Mouse (Mus musculus) midbrain, embryonic 13.5 days (tissue): Measurements from ENCODE around the gene Asap3. TPM values are rescaled to one million over a fixed set of nuclear protein-coding genes. Genes with fewer than 3 reads are reported as not detected.

Source experiments
- ATAC-seq: fragments of 200-750 bp; cut with Nextera tagmentation; 2 replicates; pipeline ENCODE4 v1.8.0; 2017; ENCODE audit warnings: mild to moderate bottlenecking, moderate TSS enrichment, moderate library complexity
- H3K27ac ChIP-seq: fragments of 300-500 bp; sonication (generic); 2 replicates; pipeline ENCODE4 v1.5.1; 2015; ENCODE audit warnings: inconsistent platforms, mild to moderate bottlenecking, moderate library complexity
- H3K27me3 ChIP-seq: fragments of 300-500 bp; sonication (generic); 2 replicates; pipeline ENCODE4 v1.6.1; 2015; ENCODE audit warnings: mild to moderate bottlenecking, inconsistent platforms
- H3K36me3 ChIP-seq: fragments of 300-500 bp; sonication (generic); 2 replicates; pipeline ENCODE4 v1.6.1; 2015; ENCODE audit warnings: mild to moderate bottlenecking, inconsistent platforms
- H3K4me1 ChIP-seq: fragments of 300-500 bp; sonication (generic); replicated peaks from 2 replicates; pipeline ENCODE4 v1.6.1; 2015; ENCODE audit warnings: inconsistent platforms
- H3K4me2 ChIP-seq: fragments of 300-500 bp; sonication (generic); replicated peaks from 2 replicates; pipeline ENCODE4 v1.6.1; 2015; ENCODE audit warnings: moderate library complexity, mild to moderate bottlenecking, inconsistent platforms
- H3K4me3 ChIP-seq: fragments of 300-500 bp; sonication (generic); replicated peaks from 2 replicates; pipeline ENCODE4 v1.5.1; 2015; ENCODE audit warnings: mild to moderate bottlenecking, inconsistent platforms
- H3K9ac ChIP-seq: fragments of 300-500 bp; sonication (generic); replicated peaks from 2 replicates; pipeline ENCODE4 v1.6.1; 2015; ENCODE audit warnings: mild to moderate bottlenecking, inconsistent platforms
- H3K9me3 ChIP-seq: fragments of 300-500 bp; sonication (generic); 2 replicates; pipeline ENCODE4 v1.6.1; 2016; ENCODE audit warnings: mild to moderate bottlenecking, inconsistent platforms
- WGBS: fragments of 180-500 bp; shearing (Covaris S2); methylation state at CpG from one replicate; pipeline ENCODE4 v1.1.7; 2015; 5-methylcytosine and 5-hydroxymethylcytosine counted together
- polyA plus RNA-seq: library from polyadenylated mRNA; unstranded; fragments of >200 nt; fragmentation: Nextera tagmentation; extraction: Ambion mirVana; gene quantifications from 2 replicates; pipeline ENCODE4 v1.2.1, GENCODE M21; 2015

Gene Asap3
- polyA plus RNA-seq, 1 experiment from 2014 or later = 4.5 TPM

- peak overlapping the region; percentile 59 for H3K4me3 ChIP-seq
- H3K27me3 ChIP-seq = peaks cover 8% of the 10 kb centered on the region; the same call in 1 of the 2 replicates
- no peaks in the 10 kb centered on the region for H3K9me3 ChIP-seq
- H3K4me2 ChIP-seq = peak overlapping the region; percentile 98
- H3K36me3 ChIP-seq = no peaks in the 10 kb centered on the region
- 6% methylated on average over 6 of the region's 6 CpGs for WGBS
- ATAC-seq = no peak
- H3K27ac ChIP-seq = no peak overlapping the region
- peaks cover 13% of the 10 kb centered on the region for H3K4me1 ChIP-seq
- H3K9ac ChIP-seq = peak overlapping the region; percentile 84
Measured at GRCm38 (mm10) chr4:136206943-136207342, 778 bp downstream of the Asap3 start.

GRCm38 (mm10) chr4:136210931-136211330, 4.8 kb downstream of the Asap3 start:
- Histone ChIP-seq H3K4me2 (no peak overlapping the region), H3K9ac (no peak overlapping the region), H3K4me3 (no peak overlapping the region), H3K27ac (no peak overlapping the region), H3K4me1 (peaks cover 13% of the 10 kb centered on the region), H3K36me3 (no peaks in the 10 kb centered on the region), H3K9me3 (no peaks in the 10 kb centered on the region), H3K27me3 (peaks cover 8% of the 10 kb centered on the region; the same call in 1 of the 2 replicates)
- ATAC-seq = no peak
- 93% methylated on average over 9 of the region's 9 CpGs for WGBS

- WGBS = 83% methylated on average over 7 of the region's 7 CpGs
- no peak overlapping the region for H3K9ac ChIP-seq
- H3K27ac ChIP-seq = no peak overlapping the region
- H3K4me3 ChIP-seq = no peak overlapping the region
- no peak for ATAC-seq
- H3K9me3 ChIP-seq = no peaks in the 10 kb centered on the region
- H3K4me2 ChIP-seq = no peak overlapping the region
- H3K4me1 ChIP-seq = peaks cover 7% of the 10 kb centered on the region
- H3K36me3 ChIP-seq = no peaks in the 10 kb centered on the region
- peaks cover 3% of the 10 kb centered on the region; the same call in 1 of the 2 replicates for H3K27me3 ChIP-seq
Measured at GRCm38 (mm10) chr4:136213629-136214028, 7.5 kb downstream of the Asap3 start.

GRCm38 (mm10) chr4:136214828-136215227, 8.7 kb downstream of the Asap3 start:
- H3K4me3 ChIP-seq = no peak overlapping the region
- H3K36me3 ChIP-seq = no peaks in the 10 kb centered on the region
- H3K4me2 ChIP-seq = no peak overlapping the region
- 86% methylated on average over 8 of the region's 8 CpGs for WGBS
- no peak overlapping the region for H3K9ac ChIP-seq
- peaks cover 15% of the 10 kb centered on the region for H3K4me1 ChIP-seq
- no peak for ATAC-seq
- no peak overlapping the region for H3K27ac ChIP-seq
- peaks cover 7% of the 10 kb centered on the region for H3K27me3 ChIP-seq
- H3K9me3 ChIP-seq = no peaks in the 10 kb centered on the region

GRCm38 (mm10) chr4:136215576-136215975, 9.4 kb downstream of the Asap3 start:
- Histone ChIP-seq H3K9ac (no peak overlapping the region), H3K27me3 (peaks cover 13% of the 10 kb centered on the region), H3K4me2 (no peak overlapping the region), H3K4me1 (peaks cover 22% of the 10 kb centered on the region), H3K9me3 (no peaks in the 10 kb centered on the region), H3K27ac (no peak overlapping the region), H3K36me3 (no peaks in the 10 kb centered on the region), H3K4me3 (no peak overlapping the region)
- WGBS = 89% methylated on average over 8 of the region's 8 CpGs
- ATAC-seq = no peak

GRCm38 (mm10) chr4:136217063-136217462, 10.9 kb downstream of the Asap3 start:
- no peak overlapping the region for H3K4me3 ChIP-seq
- H3K27ac ChIP-seq = no peak overlapping the region
- H3K4me2 ChIP-seq = no peak overlapping the region
- H3K9ac ChIP-seq = no peak overlapping the region
- peaks cover 22% of the 10 kb centered on the region for H3K4me1 ChIP-seq
- no peaks in the 10 kb centered on the region for H3K9me3 ChIP-seq
- ATAC-seq = no peak
- WGBS = 75% methylated on average over 10 of the region's 10 CpGs
- no peaks in the 10 kb centered on the region for H3K36me3 ChIP-seq
- H3K27me3 ChIP-seq = peaks cover 17% of the 10 kb centered on the region

GRCm38 (mm10) chr4:136218595-136219214, 12.5 kb downstream of the Asap3 start:
- peaks cover 28% of the 10 kb centered on the region for H3K4me1 ChIP-seq
- no peak overlapping the region for H3K4me3 ChIP-seq
- peak overlapping the region; percentile 64 for H3K27ac ChIP-seq
- peak; percentile 57; the same call in 1 of the 2 replicates for ATAC-seq
- H3K9ac ChIP-seq = peak overlapping the region; percentile 46; the same call in 1 of the 2 replicates
- peak overlapping the region; percentile 31 for H3K4me2 ChIP-seq
- H3K9me3 ChIP-seq = no peaks in the 10 kb centered on the region
- H3K27me3 ChIP-seq = peaks cover 17% of the 10 kb centered on the region
- WGBS = 13% methylated on average over 18 of the region's 18 CpGs
- H3K36me3 ChIP-seq = no peaks in the 10 kb centered on the region

- H3K27ac ChIP-seq = no peak overlapping the region
- no peak for ATAC-seq
- H3K36me3 ChIP-seq = no peaks in the 10 kb centered on the region
- peaks cover 17% of the 10 kb centered on the region for H3K27me3 ChIP-seq
- H3K9me3 ChIP-seq = no peaks in the 10 kb centered on the region
- H3K4me1 ChIP-seq = peaks cover 40% of the 10 kb centered on the region
- no peak overlapping the region for H3K4me3 ChIP-seq
- no peak overlapping the region for H3K9ac ChIP-seq
- 7% methylated on average over 17 of the region's 17 CpGs for WGBS
- no peak overlapping the region for H3K4me2 ChIP-seq
Measured at GRCm38 (mm10) chr4:136220133-136220775, 14.1 kb downstream of the Asap3 start.

GRCm38 (mm10) chr4:136223549-136224239, 17.5 kb downstream of the Asap3 start:
- Histone ChIP-seq H3K4me2 (0 out of 2 replicates have a peak overlapping the region, but pooled peaks have one; percentile 9), H3K27ac (peak overlapping the region; percentile 84), H3K36me3 (no peaks in the 10 kb centered on the region), H3K27me3 (peaks cover 17% of the 10 kb centered on the region), H3K9ac (no peak overlapping the region), H3K4me3 (no peak overlapping the region), H3K9me3 (no peaks in the 10 kb centered on the region), H3K4me1 (peaks cover 33% of the 10 kb centered on the region)
- WGBS = 54% methylated on average over 13 of the region's 13 CpGs
- peak; percentile 83 for ATAC-seq

GRCm38 (mm10) chr4:136224240-136224559, 18.0 kb downstream of the Asap3 start:
- Histone ChIP-seq H3K36me3 (no peaks in the 10 kb centered on the region), H3K27ac (peak overlapping the region; percentile 84), H3K4me3 (no peak overlapping the region), H3K4me2 (0 out of 2 replicates have a peak overlapping the region, but pooled peaks have one; percentile 9), H3K4me1 (peaks cover 28% of the 10 kb centered on the region), H3K9me3 (no peaks in the 10 kb centered on the region), H3K9ac (no peak overlapping the region), H3K27me3 (peaks cover 15% of the 10 kb centered on the region)
- 53% methylated on average over 4 of the region's 5 CpGs for WGBS
- no peak; the same call in 1 of the 2 replicates for ATAC-seq

- Histone ChIP-seq H3K4me3 (no peak overlapping the region), H3K4me1 (peaks cover 25% of the 10 kb centered on the region), H3K9me3 (no peaks in the 10 kb centered on the region), H3K4me2 (no peak overlapping the region), H3K36me3 (no peaks in the 10 kb centered on the region), H3K9ac (no peak overlapping the region), H3K27me3 (peaks cover 10% of the 10 kb centered on the region; the same call in 1 of the 2 replicates), H3K27ac (peak overlapping the region; percentile 84)
- no peak for ATAC-seq
- WGBS = 82% methylated on average over 23 of the region's 23 CpGs
Measured at GRCm38 (mm10) chr4:136224677-136225460, 18.7 kb downstream of the Asap3 start.
